Mouse (Mus musculus) G1E-ER4 (cell line): ENCODE results near the gene Kdm4b. TPM values are rescaled to one million over a fixed set of nuclear protein-coding genes. Genes with fewer than 3 reads are reported as not detected.

Experiments used
- GATA1 ChIP-seq: IDR thresholded peaks from one replicate; pipeline ENCODE4 v1.8.0; 2012; ENCODE audit warnings: low read length, inconsistent platforms
- polyA plus RNA-seq: library from polyadenylated mRNA; stranded (reverse); fragments of >175 nt; gene quantifications from 2 replicates; pipeline ENCODE4 v1.2.3, GENCODE M21; 2012

The Kdm4b gene
- polyA plus RNA-seq, 1 experiment, result 37.9 TPM

- no peak for TF ChIP-seq GATA1
Observed at GRCm38 (mm10) chr17:56309191-56309945, 16.5 kb upstream of the Kdm4b start.

- no peak for TF ChIP-seq GATA1
Observed at GRCm38 (mm10) chr17:56324419-56324818, 1.4 kb upstream of the Kdm4b start.

- no peak for TF ChIP-seq GATA1
Observed at GRCm38 (mm10) chr17:56326153-56327147, 588 bp downstream of the Kdm4b start.

- TF ChIP-seq GATA1, result no peak
Observed at GRCm38 (mm10) chr17:56329267-56329666, 3.4 kb downstream of the Kdm4b start.

- no peak for TF ChIP-seq GATA1
Observed at GRCm38 (mm10) chr17:56330345-56330744, 4.5 kb downstream of the Kdm4b start.

- no peak for TF ChIP-seq GATA1
Observed at GRCm38 (mm10) chr17:56331256-56331655, 5.4 kb downstream of the Kdm4b start.

- no peak for TF ChIP-seq GATA1
Observed at GRCm38 (mm10) chr17:56332987-56333386, 7.1 kb downstream of the Kdm4b start.

- TF ChIP-seq GATA1, result no peak
Observed at GRCm38 (mm10) chr17:56337190-56337589, 11.3 kb downstream of the Kdm4b start.

GRCm38 (mm10) chr17:56337791-56338190 lies 11.9 kb downstream of the Kdm4b start:
- TF ChIP-seq GATA1, result no peak

- no peak for TF ChIP-seq GATA1
Observed at GRCm38 (mm10) chr17:56338909-56339308, 13.0 kb downstream of the Kdm4b start.

GRCm38 (mm10) chr17:56340717-56341116 lies 14.9 kb downstream of the Kdm4b start:
- no peak for TF ChIP-seq GATA1

- TF ChIP-seq GATA1, result no peak
Observed at GRCm38 (mm10) chr17:56343466-56343865, 17.6 kb downstream of the Kdm4b start.

- TF ChIP-seq GATA1, result no peak
Observed at GRCm38 (mm10) chr17:56345364-56345763, 19.5 kb downstream of the Kdm4b start.

- TF ChIP-seq GATA1, result no peak
Observed at GRCm38 (mm10) chr17:56348128-56348527, 22.3 kb downstream of the Kdm4b start.

GRCm38 (mm10) chr17:56348586-56348985 lies 22.7 kb downstream of the Kdm4b start:
- TF ChIP-seq GATA1, result no peak

- no peak for TF ChIP-seq GATA1
Observed at GRCm38 (mm10) chr17:56350694-56351093, 24.8 kb downstream of the Kdm4b start.
